Mouse (Mus musculus) neural tube, embryonic 14.5 days (tissue): ENCODE results near the gene Psmc1. TPM values are rescaled to one million over a fixed set of nuclear protein-coding genes. Genes with fewer than 3 reads are reported as not detected.

Experiments
- ATAC-seq: fragments of 200-750 bp; cut with Nextera tagmentation; 2 replicates; pipeline ENCODE4 v1.8.0; 2017; ENCODE audit warnings: low read depth, mild to moderate bottlenecking, moderate TSS enrichment, moderate library complexity
- H3K27ac ChIP-seq: fragments of 300-500 bp; sonication (generic); 2 replicates; pipeline ENCODE4 v1.5.1; 2014; ENCODE audit warnings: low read depth, mild to moderate bottlenecking, control low read depth, low read length, moderate library complexity, mixed read lengths
- H3K27me3 ChIP-seq: fragments of 300-500 bp; sonication (generic); 2 replicates; pipeline ENCODE4 v1.6.1; 2014; ENCODE audit warnings: low read length; ENCODE audit not compliant: control insufficient read depth, insufficient read depth
- H3K36me3 ChIP-seq: fragments of 300-500 bp; sonication (generic); 2 replicates; pipeline ENCODE4 v1.6.1; 2014; ENCODE audit warnings: low read length, mixed read lengths; ENCODE audit not compliant: control insufficient read depth, insufficient read depth
- H3K4me1 ChIP-seq: fragments of 300-500 bp; sonication (generic); 2 replicates; pipeline ENCODE4 v1.6.1; 2014; ENCODE audit warnings: low read length; ENCODE audit not compliant: control insufficient read depth, insufficient read depth
- H3K4me2 ChIP-seq: fragments of 300-500 bp; sonication (generic); 2 replicates; pipeline ENCODE4 v1.6.1; 2014; ENCODE audit warnings: mild to moderate bottlenecking, low read depth, low read length, control low read depth
- H3K4me3 ChIP-seq: fragments of 300-500 bp; sonication (generic); 2 replicates; pipeline ENCODE4 v1.5.1; 2014; ENCODE audit warnings: low read depth, low read length, control low read depth, mixed read lengths
- H3K9ac ChIP-seq: fragments of 300-500 bp; sonication (generic); replicated peaks from 2 replicates; pipeline ENCODE4 v1.6.1; 2014; ENCODE audit warnings: low read depth, mild to moderate bottlenecking, control low read depth, low read length, mixed read lengths
- H3K9me3 ChIP-seq: fragments of 300-500 bp; sonication (generic); 2 replicates; pipeline ENCODE4 v1.6.1; 2016; ENCODE audit warnings: low read length; ENCODE audit not compliant: control insufficient read depth
- WGBS: fragments of 180-500 bp; shearing (Covaris S2); extraction: QIAGEN DNeasy Blood & Tissue Kit; methylation state at CpG from one replicate; pipeline ENCODE4 v1.1.7; 2014; 5-methylcytosine and 5-hydroxymethylcytosine counted together
- polyA plus RNA-seq: library from polyadenylated mRNA; unstranded; fragments of >200 nt; fragmentation: Nextera tagmentation; extraction: Ambion mirVana; gene quantifications from 2 replicates; pipeline ENCODE4 v1.2.1, GENCODE M21; 2014

The Psmc1 gene
- polyA plus RNA-seq, 1 experiment from 2014 or later: 281 TPM

DNA sequence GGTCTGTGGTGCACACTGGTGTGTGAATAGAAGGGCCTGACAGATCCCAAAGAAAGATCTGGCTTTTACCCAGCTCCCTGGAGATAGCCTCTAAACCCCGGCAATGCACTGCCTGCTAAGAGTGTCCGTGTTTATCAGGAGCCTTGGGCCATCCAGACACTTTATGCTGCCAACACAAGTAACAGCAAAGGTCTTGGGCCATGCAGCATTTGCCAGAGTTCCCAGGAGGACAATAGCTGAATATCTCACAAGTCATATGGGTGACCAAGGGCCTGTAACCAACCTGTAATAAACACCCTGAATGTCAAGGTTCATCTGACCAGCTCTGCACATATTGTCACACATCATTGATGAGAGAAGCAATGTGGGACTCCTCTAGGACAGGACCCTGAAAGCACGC is 21.9 kb upstream of the Psmc1 start:
- no peak for ATAC-seq
- 80% methylated on average over 3 of the region's 3 CpGs for WGBS
- Histone ChIP-seq H3K36me3 (no peaks in the 10 kb centered on the region), H3K4me1 (no peaks in the 10 kb centered on the region), H3K27ac (no peak overlapping the region), H3K4me3 (no peak overlapping the region), H3K9ac (no peak overlapping the region), H3K4me2 (no peak overlapping the region), H3K27me3 (no peaks in the 10 kb centered on the region), H3K9me3 (no peaks in the 10 kb centered on the region)

DNA sequence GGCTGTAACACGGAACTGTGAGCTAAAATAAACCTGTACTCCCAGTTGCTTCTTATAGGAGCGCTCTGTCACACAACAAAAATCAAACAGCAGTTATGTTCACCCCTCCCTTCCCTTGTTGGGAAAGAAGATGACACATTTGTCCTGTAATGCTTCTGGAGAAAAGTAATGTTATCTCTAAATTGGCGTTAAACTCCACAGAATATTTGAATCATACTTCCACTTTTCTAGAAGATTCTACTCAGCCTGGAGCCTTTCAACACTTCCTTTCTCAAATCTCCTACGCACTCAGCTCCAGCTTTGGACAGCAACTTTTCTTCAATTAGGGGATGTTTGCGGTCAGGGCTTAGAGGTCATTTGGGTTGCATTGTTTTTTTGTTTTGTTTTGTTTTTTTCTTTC is 20.7 kb upstream of the Psmc1 start:
- Histone ChIP-seq H3K4me3 (no peak overlapping the region), H3K27me3 (no peaks in the 10 kb centered on the region), H3K9me3 (no peaks in the 10 kb centered on the region), H3K36me3 (no peaks in the 10 kb centered on the region), H3K4me1 (no peaks in the 10 kb centered on the region), H3K27ac (no peak overlapping the region), H3K4me2 (no peak overlapping the region), H3K9ac (no peak overlapping the region)
- no peak for ATAC-seq
- WGBS: 86% methylated on average over 5 of the region's 5 CpGs

DNA sequence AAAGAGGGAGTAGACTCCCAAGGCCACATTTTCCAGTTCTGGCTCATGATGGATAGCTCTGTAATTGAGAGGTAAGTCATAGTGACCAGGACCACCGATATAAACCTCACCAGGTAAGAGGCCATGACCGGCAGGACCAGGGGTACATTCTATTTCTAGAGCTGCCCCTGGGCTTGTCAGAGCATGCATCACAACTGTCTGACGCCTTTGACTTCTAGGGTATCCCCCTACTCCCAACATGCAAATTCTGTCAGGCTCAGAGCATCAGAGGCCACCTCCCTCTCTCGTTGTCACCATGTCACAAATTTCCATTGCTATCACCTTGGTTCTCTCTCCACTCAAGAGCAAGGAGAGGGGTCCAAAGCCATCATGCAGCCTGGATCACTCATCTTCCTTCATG is 19.2 kb upstream of the Psmc1 start:
- Histone ChIP-seq H3K4me1 (no peaks in the 10 kb centered on the region), H3K27ac (no peak overlapping the region), H3K36me3 (no peaks in the 10 kb centered on the region), H3K9ac (no peak overlapping the region), H3K27me3 (no peaks in the 10 kb centered on the region), H3K4me2 (no peak overlapping the region), H3K4me3 (no peak overlapping the region), H3K9me3 (no peaks in the 10 kb centered on the region)
- no peak for ATAC-seq
- 95% methylated on average over 4 of the region's 4 CpGs for WGBS

DNA sequence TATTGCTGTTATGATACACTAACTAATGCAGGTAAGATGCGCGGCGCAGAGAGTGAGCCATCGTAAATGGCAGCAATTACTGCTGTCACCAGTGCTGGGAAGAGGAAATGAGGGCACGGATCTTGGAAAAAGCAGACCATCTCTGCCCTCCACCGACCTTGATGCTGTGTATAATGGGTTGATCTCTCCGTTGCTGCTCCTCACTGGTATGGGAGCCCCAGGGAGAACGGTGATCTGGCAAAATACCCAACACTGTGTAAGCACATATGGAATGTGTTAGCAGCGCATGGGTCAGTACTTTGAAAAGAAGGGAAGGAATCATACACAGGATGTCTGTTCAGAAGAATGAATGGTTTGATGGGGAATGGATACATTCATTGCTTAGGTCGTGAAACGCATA is 16.9 kb upstream of the Psmc1 start:
- no peak for ATAC-seq
- no peaks in the 10 kb centered on the region for H3K4me1 ChIP-seq
- no peak overlapping the region for H3K27ac ChIP-seq
- H3K9ac ChIP-seq: no peak overlapping the region
- no peaks in the 10 kb centered on the region for H3K36me3 ChIP-seq
- H3K4me2 ChIP-seq: no peak overlapping the region
- no peaks in the 10 kb centered on the region for H3K9me3 ChIP-seq
- H3K27me3 ChIP-seq: no peaks in the 10 kb centered on the region
- 83% methylated on average over 11 of the region's 11 CpGs for WGBS
- H3K4me3 ChIP-seq: no peak overlapping the region

DNA sequence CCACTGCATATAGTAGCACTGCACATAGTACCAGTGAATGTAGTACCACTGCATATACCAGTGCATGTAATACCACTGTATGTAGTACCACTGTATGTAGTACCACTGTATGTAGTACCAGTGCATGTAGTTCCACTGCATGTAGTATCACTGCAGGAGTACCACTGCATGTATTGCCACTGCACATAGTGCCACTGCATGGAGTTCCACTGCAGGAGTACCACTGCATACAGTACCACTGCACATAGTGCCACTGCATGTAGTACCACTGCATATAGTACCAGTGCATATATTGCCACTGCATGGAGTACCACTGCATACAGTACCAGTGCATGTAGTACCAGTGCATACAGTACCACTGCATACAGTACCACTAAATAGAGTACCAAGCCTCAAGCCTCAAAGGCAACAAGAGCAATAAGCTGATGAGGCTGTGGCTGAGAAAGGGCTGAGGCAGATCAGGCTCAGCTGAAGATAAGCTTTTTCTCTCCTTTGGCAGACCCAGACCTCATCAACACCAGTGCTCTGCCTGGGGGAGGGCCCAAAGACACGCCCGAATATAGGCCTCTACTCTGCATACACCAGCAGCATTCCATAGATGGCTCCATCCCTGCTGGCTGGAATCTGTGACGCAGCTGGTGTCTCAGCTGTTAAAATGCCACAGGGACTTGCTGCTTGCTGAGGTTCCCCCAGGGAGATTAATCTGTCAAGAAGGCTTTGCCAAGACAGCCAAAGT is 9.8 kb upstream of the Psmc1 start:
- no peak overlapping the region for H3K4me3 ChIP-seq
- no peak overlapping the region for H3K9ac ChIP-seq
- no peak overlapping the region for H3K27ac ChIP-seq
- WGBS: 62% methylated on average over 3 of the region's 3 CpGs
- ATAC-seq: no peak
- no peaks in the 10 kb centered on the region for H3K9me3 ChIP-seq
- H3K36me3 ChIP-seq: no peaks in the 10 kb centered on the region
- no peaks in the 10 kb centered on the region for H3K27me3 ChIP-seq
- H3K4me1 ChIP-seq: no peaks in the 10 kb centered on the region
- no peak overlapping the region for H3K4me2 ChIP-seq

DNA sequence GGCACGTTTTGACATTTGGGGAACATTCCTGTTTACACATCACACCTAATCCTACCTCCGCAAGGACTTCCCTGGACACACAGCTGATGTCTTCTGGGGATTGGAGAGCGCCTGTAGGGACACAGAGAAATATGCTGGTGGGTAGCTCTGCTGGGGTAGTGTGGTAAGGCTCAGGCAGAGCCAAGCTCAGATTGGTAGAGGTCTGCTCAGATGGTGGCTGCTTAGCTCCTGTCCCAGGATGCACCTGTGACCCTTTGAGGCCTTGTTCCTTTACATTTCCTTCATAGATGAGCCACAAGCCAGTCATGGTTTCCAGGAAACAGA is 9.3 kb upstream of the Psmc1 start:
- Histone ChIP-seq H3K4me1 (no peaks in the 10 kb centered on the region), H3K27me3 (no peaks in the 10 kb centered on the region), H3K9ac (no peak overlapping the region), H3K4me2 (no peak overlapping the region), H3K27ac (no peak overlapping the region), H3K9me3 (no peaks in the 10 kb centered on the region), H3K4me3 (no peak overlapping the region), H3K36me3 (no peaks in the 10 kb centered on the region)
- 48% methylated on average over 3 of the region's 3 CpGs for WGBS
- ATAC-seq: no peak

DNA sequence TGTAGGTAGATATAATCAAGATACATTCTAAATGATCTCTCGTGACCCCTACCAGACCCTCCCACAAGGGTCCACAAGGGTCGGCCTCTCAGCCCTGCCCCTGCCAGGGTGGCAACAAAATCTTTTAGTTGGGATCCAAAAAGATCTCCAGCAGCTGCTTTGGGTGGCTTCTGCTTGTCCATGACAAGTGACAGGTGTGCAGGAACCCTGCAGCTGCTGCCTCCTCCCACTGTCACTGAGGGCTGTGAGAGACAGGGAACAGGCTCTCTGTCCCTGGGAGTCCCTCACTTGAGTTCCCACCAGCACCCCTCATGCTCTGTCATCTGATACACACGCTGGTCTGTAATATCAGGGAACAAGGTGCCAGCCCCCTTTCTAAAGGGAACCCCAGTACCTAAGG is 8.3 kb upstream of the Psmc1 start:
- Histone ChIP-seq H3K36me3 (no peaks in the 10 kb centered on the region), H3K9ac (no peak overlapping the region), H3K27me3 (no peaks in the 10 kb centered on the region), H3K4me3 (no peak overlapping the region), H3K9me3 (no peaks in the 10 kb centered on the region), H3K27ac (no peak overlapping the region), H3K4me1 (no peaks in the 10 kb centered on the region), H3K4me2 (no peak overlapping the region)
- no peak for ATAC-seq
- WGBS: 78% methylated on average over 3 of the region's 3 CpGs

DNA sequence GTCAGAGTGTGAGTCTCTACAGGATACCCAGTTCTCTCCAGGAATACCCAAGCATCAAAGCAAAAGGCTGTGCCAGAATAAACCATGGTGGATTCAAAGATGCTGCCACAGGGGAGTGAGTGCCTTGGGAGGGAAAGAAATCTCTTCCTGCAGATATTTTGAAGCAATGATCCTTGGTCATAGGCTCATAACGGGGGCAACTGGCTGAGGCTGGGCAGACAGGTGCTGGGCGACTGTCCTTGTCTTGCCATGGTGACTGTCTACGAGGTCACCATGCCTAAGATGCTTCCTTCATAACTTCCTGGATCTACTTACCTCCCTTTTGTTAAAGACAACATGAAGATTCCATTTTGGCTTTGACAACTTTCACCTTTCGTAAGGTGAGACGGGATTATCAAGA is 5.4 kb upstream of the Psmc1 start:
- no peaks in the 10 kb centered on the region for H3K36me3 ChIP-seq
- no peaks in the 10 kb centered on the region for H3K27me3 ChIP-seq
- H3K4me2 ChIP-seq: no peak overlapping the region
- WGBS: 92% methylated on average over 5 of the region's 5 CpGs
- no peak for ATAC-seq
- H3K4me1 ChIP-seq: no peaks in the 10 kb centered on the region
- H3K9ac ChIP-seq: no peak overlapping the region
- no peak overlapping the region for H3K4me3 ChIP-seq
- H3K27ac ChIP-seq: no peak overlapping the region
- H3K9me3 ChIP-seq: no peaks in the 10 kb centered on the region

DNA sequence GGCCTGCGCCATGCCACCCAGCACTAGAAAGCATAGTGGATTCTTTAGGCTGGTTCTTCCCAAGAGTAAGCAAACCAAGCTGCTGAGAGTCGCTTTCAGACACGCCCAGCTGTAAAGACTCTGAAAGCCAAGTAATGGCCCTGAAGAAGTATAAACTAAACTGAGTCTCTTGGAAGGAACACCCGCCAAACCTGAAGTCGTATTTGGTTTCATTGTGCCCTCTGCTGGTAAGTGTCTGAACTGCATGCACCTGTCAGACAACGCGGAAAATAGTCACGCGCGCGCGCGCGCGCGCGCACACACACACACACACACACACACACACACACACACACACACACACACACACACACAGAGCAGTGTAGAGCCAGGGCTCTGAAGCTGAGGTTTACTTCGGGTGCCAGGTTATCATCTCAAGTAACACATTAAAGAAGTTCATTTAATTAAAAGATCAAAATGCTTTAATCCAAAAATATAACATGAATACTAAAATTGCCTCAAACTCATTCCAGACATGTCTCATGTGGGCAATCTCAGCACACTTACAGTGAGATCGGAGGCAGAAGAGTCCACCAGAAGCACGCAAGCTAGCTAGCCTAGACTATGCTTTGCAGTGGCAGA is 3.6 kb upstream of the Psmc1 start:
- Histone ChIP-seq H3K36me3 (no peaks in the 10 kb centered on the region), H3K27ac (no peak overlapping the region), H3K9ac (no peak overlapping the region), H3K4me2 (no peak overlapping the region), H3K9me3 (no peaks in the 10 kb centered on the region), H3K4me1 (peaks cover 6% of the 10 kb centered on the region; the same call in 1 of the 2 replicates), H3K27me3 (no peaks in the 10 kb centered on the region), H3K4me3 (no peak overlapping the region)
- 11% methylated on average over 20 of the region's 20 CpGs for WGBS
- no peak for ATAC-seq
